Mouse (Mus musculus) c-Kit-positive CD71-positive TER-119-negative erythroid progenitor cells, embryonic 14.5 days (primary cell): ENCODE measurements at regions not wholly inside any gene's neighbourhood (a gene's known extent, or its start where the extent isn't known, plus 50 kb on each side); places are given as distances from the start of the nearest gene placed in this dataset.

Experiments
- DNase-seq: peaks from one replicate; pipeline ENCODE4 v3.0.0-alpha.2; 2013; ENCODE audit warnings: low read depth

DNA sequence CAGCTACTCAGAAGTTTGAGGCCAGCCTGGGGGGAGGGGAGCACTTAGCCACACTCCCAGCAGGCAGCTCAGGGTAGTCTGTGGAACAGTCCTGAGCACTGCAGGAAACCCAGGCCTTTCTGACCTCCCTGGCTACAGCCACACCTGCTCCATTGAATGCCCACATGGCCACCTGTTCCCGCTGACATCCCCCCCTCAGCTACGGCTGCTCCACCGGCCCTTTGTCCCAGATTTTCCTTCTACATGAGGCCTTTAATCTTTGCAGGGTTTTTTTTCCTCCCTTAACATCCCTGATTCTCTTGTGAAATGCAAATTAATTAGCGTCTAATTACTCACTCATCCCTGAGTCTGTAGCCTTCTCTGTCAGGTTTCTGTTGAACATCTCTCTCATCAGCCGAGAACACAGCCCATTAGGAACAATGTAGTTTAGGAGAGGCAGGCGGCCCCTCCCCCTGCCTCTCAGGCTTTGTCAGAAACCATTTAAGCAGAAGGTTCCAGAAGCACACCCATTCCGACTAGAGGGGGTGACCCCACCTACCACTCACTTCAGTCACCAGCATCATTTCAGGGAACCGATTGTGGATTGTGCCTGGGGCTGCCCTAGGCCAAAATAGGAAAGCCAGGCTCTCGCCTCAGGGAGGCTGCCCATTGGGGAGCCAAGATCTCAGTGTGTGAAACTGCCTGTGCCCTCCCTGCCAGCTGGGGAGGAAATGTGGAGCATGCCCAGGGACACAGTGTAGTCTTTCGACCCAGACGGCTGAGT, 78.8 kb upstream of the Tle3 start:
- DNase-seq = no peak

DNA sequence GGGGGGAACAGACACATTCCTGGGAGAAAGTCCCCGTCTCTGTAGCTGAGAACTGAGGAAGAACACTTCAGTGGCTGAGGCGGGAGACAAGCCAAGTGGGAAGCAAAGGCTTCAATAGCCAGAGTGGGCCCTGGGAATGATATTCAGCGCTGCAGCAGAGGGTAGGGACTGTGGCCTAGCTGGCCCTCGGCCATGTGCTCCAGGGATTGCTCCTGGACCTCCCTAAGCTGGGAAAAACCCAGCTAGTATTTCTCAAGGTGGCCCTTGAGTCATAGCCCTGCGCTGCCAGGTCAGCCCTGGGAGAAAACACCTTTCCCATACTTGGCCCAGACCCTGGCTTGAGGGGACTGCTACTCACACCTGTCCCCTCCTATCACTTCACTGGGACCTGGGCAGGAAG, 77.2 kb upstream of the Tle3 start:
- no peak for DNase-seq

DNA sequence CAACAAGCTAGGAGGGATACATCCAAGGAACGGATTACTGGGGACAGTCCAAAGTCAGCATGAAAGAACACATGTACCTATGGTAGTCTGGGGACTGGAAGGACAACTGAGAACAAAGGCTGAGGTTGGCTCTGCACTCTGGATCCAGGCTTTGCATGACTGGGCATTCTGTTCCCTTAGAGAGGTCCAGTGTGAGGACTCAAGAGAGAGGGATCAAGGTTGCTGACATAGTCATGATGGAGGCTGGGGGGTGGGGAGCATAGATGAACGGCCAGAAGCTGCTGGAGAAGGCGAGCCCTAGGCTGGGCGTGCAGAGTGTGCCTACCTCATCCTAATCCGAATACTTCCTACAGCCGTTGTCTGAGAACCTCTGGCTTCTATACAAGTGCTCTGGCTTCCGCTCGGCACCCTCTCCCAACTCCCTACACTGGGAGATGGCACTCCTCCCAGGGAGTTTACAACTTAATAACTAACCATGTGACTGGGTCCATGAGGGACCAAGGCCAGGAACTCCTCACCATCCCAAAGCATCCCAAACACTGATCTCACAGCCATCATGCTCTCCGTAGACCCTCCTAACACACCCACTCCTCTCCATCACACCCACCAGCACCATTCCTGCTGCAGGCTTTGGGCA, 75.7 kb upstream of the Tle3 start:
- DNase-seq = no peak

DNA sequence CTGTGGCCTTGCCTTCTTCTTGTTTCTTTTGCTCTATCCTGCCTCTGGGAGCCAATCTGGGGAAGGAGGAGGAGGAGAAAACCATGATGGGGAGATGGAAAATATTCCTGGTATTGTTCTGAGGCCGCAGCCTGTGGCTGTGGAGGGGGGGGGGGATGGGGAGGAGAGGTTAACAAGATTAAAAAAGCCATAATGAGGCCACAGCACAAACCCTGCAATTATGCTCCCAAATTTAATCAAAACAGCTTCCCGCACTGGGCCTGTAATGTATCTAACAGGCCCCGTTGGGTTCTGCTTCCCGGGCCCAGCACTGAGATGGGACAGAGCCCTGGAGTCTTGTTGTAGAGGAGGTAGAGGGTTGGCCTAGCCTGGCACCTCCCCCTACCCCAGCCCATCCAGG, 74.8 kb upstream of the Tle3 start:
- no peak for DNase-seq

DNA sequence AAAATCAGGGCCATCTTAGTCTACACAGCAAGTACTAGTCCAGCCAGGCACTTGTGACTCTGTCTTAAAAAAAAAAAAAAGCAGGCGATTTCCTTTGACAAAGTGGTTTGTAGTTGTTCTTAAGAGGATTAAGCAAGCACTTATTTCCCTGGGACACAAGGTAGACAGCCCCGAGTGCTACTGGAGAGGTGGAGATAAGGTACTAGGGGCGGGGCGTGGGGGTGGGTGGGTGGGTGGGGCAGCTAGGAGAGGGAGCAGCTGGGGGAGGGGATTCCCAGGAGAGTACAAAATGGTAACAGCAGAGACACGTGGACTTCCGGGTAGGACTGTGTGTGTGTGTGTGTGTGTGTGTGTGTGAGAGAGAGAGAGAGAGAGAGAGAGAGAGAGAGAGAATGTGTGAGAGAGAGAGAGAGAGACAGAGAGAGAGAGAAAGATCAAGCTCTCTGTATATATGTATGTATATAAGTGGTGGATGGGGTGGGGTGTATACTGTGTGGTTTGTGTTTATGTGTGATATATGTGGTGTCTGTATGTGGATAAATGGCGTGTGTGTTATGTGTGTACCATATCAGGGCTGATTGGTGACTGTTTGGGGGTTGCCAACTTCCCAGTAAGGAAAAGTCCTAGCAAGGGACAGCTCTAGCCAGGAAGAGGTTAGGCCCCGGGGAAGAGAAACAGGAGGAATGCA, 72.1 kb upstream of the Tle3 start:
- no peak for DNase-seq

DNA sequence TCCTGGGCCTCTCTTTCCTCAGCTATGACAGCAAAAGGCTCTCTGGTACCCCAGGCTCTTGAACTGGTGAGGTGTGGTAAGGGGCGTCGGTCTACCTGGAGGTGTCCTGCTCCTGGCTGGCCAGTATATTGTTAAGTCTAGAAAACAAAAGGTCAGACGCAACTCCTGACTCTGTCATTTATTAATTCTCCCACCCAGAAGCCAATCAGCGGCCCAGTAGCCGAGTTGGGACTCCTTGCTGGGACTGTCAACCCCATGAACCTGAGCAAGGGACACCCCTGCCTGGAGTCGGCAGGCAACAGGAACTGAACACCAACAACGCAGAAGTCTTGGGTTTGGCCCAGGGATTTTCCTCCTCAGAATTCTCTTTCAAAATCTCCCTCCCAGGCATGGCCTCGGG, 71.1 kb upstream of the Tle3 start:
- DNase-seq = no peak

DNA sequence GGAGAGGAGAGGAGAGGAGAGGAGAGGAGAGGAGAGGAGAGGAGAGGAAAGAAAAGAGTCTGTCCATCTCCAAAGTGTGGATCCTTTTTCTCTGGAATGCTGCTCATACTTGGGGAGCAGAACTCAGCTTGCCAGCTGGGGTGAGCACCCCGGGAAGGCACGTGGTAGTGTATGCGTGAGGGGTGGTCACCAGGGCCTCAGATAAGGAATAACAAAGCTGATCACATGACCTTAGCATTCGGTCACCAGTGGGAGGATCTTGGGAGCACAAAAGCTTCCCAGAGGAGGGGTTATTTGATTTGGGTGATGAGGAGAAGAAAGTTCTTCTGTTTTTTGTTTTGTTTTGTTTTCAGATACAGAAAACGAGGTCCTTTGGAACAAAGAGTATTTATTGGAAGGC, 69.4 kb upstream of the Tle3 start:
- no peak for DNase-seq

DNA sequence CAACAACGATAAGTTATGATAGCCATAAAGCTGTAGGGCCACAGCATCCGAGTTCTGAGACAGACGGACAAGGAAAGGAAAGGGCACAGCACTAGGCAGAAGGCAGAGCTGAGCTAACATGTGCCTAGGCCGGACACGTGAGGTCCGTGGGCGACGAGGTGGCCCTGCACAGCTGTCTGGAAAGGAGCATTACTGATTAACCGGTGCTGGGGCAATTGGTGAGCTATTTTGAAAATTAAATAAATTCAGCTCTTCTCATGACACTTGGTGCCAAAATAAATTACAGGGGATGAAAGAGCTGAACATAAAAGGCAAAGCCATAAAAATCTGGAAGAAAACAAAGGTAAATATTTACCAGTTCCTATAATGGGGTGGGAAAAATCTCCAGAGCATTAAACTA, 65.9 kb upstream of the Tle3 start:
- DNase-seq = no peak

DNA sequence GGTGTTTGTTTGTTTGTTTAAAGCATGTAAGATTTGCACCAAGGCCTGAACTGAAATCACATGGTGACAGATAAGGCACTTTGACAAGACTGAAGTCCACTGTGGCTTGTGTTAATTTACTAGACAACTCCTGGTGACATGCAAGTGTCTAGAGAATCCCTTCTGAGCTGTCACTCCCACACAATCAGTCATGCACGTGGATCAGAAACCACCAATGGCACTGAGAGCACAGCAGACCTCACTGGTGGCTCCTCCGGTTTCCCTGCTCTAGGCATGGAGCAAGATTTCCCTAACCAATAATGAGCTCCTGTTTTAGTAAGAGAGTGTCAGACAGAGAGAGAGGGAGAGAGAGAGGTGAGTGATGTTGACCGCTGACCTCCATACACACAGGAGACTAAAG, 63.1 kb upstream of the Tle3 start:
- no peak for DNase-seq

DNA sequence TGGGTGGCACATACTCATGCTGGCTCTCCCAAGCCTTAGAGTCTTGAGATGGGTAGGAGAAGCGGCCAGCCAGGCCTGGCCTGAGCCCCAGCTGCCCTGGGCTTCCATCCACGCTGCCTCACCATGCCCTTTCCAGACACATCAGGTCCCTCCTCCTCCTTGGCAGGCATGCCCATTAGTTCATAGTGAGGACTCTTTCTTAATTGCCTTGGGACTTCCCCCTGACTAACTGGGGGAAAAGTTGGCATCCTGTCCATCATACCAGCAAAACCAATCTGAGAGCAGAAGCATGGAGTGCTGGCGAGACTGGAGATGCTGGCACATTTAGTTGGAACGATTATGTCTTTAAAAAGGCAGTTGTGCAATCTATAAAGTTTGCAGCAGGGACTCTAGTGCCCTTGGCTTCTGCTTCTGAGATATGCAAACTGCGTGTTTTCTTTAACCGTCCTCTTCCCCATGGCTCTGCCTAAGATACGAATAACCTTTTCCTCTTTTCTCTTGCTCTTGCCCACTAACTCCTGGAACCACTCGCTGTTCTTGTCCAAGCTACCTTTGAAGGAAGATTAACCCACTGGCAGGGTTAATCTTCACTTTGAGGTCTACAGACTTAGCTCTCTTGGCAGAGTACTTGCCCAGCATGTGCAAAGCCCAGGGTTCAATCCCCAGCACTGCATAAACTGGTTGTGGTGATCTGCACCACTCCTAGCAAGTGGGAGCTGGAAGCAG, 62.2 kb upstream of the Tle3 start:
- no peak for DNase-seq

DNA sequence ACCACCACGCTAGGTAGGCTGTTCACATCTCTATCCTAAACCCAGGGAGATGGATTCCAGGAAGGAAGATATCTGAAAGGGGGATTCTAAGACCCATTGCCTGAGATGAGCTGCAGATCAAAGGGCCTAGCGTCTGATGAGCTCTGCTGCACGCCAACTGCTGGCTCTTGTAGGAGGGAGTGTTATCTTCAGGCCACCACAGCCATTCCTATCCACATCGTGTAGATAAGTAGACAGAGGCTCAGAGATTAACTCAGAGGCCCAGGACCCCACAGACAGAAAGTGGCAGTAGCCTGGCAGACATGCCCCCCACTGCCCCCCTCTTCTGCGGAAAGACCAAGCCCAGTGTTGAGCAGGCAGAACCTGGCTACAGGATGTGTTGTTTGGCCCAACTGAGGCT, 61.6 kb upstream of the Tle3 start:
- DNase-seq = no peak

DNA sequence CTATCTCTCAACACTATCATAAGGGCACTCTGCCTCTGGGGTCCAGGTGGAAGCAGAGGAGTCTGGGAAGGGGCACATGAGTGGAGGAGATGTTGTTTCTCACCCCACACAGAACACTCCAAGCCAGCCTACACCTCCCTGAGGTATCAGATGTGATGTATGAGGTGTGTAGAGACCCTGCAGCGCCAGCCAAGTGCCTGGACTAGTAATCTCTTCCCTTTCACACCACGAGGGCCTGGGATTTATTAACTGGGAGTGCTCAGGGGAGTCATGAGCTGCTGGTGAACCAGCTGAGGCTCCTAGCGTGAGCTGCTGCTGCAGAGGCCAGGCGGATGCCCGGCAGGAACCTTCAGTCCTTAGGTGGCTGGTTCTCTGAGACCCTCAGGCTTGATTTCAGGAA, 60.6 kb upstream of the Tle3 start:
- no peak for DNase-seq

DNA sequence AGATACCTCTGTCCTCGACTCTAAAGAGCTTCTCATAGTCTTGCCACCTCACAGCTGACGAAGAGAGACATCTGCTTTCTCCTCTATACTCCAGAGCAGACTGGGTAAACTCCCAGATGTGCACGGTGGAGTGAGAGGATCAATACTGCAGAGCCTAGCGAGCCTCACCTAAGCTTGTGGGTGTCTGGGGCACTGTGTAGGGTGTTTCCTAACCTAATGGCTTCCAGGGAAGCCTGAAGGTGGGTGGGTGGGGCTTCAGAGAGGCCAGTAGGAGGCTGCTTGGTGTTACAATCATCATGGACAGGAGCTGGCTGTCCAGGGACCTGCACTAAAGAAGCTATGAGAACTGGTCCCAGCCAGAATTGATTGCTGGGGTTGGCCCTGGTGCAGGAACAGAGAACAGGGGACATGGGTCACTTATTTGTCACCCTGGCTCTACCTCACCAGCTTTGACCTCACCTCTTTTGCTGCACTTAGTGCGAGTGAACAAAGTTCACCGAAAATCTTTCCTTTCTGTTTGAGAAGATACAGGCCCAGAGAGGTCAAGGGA, 57.5 kb upstream of the Tle3 start:
- DNase-seq = no peak

DNA sequence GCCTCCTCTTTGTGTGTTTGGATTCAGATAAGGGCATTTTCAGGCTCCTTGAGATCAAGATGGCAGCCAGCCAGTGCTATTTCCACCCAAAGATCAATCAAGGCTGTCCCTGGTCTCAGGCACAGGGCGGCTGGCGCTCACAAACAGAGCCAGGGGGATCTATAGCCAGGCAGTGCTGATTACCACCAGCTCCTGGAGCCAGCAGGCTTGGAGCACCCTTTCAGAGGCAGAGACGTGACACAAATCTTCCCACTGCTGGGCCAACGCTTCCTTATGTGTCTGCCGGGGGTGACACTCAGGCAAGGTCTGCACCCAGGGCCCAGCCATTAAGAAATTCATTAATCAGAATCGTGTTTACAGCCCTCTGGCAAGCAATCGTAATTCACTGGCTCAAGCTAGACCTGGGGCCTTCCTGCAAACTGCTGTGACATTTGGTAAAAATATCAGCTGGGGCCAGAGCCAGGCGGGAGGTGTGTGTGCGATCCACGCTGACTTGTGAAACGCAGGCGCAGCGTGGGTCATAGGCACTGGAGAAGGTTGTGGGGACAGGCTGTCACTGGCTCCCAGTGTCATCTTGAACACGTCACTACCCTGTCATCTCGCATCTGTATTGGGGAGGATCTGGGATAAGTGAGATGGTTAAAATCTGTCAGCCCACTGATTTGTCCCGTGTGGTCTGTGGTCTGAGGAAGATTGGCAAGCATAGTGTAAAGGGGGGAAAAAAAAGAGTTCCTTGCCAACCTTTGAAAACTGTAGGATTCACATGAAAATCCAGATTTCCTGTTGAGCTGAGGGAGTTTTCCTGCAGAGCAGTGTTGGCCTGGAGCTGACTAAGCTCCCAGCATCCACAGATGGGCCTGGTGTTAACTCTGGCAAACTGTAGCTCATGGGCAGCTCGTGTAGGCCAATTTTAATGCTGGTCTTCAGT, 56.5 kb upstream of the Tle3 start:
- DNase-seq = no peak

DNA sequence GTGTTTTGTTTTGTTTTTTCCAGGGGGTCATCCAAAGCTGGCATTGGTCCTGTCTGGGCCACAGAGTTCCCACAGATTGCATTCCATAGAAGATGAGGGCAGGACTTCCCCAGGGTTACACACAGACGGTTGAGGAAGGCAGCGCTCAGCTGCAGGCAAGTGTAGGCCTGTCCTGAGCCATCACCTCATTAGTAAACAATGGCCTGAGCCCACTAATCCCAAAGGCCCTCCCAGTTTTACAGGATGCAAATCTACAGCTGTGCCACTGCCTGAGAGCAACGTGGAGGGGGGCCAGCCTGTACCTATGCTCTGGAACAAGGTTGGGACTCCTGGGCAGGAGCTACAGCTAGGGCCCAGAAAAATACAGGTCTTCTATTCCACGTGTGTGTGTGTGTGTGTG, 55.7 kb upstream of the Tle3 start:
- no peak for DNase-seq

DNA sequence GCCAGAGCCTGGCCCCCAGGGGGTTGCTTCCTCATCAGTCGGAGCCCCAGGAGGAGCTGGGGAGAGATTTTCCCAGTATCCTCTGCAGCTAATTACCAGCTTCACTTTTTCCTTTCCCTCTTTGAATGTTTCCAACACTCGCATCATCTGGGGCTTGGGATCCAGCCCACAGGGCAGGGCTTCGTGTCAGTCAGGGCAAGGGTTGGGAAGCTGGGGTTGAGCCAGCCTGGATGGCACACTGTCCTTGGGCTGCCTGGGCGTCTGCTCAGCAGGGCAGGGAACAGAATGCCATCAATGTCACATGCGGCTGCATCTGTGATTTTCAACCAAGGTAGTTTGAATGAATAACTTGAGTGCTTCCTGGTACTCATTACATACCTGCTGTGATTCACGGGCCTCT, 52.4 kb upstream of the Tle3 start:
- DNase-seq = no peak

DNA sequence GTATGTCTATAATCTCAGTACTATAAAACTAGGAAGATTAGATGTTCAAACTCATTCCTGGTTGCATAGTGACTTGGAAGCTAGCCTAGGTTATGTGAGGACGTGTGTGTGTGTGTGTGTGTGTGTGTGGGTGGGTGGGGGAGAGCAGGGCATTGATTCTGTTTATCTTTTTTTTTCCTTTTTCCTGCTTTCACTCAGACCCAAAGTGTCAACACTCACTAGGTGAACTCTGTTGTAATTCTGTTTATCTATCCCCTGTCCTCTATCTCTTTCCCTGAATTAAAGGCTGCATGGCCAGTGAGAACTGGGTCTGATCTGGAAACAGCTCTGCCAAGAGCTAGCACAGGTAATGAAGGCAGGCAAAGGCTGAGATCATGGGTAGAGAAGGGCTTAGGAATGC, 50.9 kb upstream of the Tle3 start:
- DNase-seq = no peak

DNA sequence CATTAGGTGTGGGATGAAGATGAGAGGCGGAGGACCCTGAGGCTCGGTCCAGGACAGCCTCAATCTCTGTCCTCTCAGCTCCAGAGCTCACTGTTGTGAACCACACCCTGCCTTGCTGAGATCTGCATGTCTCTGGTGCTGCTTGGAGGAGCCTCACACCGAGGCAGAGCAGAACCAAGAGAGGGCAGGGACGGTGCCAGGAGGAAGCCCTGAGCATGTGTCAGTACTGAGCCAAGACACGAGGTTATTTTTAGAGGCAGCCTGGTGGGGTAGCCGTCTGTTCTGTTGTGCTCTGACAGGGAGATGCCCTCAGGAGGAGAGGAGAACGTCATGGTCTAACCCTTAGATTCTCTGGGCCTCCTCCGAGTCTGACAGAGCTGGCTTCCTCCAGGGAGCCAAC, 50.3 kb upstream of the Tle3 start:
- no peak for DNase-seq

DNA sequence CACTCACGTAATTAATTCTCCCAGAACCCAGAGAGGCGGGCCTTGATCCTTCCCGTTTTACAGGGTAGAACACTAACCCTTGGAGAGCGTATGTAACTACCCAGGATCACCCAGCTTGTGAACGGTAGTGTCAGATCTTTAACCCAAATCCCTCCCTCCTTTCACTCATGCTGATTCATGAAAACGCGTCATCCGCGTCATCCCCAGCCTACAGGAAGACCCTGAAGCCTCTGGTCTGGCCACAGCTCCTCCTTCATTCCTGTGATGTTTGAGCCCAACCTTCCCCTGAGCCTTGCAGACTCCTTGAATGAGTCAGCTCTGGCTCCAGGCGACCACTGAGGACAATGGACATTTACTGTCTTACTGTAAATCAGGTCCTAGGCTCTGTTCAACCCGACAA, 49.8 kb upstream of the Tle3 start:
- DNase-seq = no peak
